Mouse (Mus musculus) layer of hippocampus, postnatal 36 days (tissue): ENCODE results near the gene Trim7. TPM values are rescaled to one million over a fixed set of nuclear protein-coding genes. Genes with fewer than 3 reads are reported as not detected.
"Not testable (repeated sequence)": the region's sequence is repeated elsewhere in the genome, so short reads cannot be mapped to it uniquely, and the experiment has no call there.

Source experiments
- DNase-seq, 2 experiments: peaks; one replicate each; pipeline ENCODE4 v3.0.0; 2022
- total RNA-seq, 2 experiments: library from RNA; stranded (reverse); gene quantifications; 2 replicates each; pipeline ENCODE4 v1.2.3; 2021

Trim7 gene
- total RNA-seq, 2 experiments from 2014 or later = 1.6 to 2.5 TPM

DNA sequence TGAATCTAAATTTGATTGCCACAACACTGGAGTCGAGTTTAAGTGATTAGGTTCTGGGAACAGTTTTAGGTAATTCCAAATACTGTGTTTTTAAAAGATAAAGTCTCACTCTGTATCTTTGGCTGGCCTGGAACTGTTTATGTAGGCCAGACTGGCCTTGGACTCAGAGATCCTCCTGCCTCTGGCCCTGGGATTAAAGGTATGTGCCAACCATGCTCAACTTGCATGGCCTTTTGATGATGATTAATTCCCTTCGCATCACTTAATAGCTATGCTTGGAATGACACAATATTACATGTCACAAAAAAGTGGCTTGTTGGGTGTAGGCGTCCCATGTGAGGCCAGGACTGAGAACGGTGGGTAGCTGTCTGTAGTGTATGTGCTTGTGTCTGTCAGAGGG, 26.2 kb downstream of the Trim7 start:
- DNase-seq = no peak

DNA sequence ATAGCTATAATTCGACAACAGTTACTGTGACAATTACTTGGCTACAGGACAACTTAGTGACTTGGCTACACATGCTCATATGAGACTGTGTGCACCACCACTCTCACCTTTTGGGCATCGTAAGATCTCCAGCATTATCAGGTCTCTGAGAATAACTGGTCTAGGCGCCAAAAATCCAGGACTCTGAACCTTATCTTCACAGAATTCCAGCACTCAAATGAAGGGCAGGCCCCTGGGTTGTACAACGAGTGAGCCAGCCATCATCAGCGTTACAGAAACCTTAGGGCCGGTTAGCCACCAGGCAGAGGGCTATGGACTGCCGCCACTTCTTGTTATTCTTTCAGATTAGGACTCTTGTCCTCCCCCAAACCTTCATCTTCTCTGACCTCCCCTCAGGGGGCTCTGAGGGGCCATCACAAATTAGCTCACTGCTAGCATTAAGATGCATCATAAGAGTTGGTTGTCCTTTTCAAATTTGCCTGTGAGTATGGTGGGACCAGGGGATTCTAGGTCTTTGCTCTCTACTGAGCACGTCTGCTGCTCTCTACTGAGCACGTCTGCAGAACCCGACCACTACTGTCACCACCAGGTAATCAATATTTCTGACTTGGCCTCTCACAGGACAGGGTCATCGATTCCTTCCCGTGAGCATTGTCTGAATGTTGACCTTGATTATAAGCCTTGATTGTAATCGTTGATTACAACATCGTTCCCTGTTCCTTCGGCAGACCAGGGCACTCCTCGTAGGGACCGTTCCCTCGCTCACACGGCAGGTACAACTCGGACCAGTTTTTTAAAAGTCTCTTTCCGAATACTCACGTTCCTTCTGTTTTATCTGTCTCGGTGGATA, 26.9 kb downstream of the Trim7 start:
- DNase-seq = no peak

DNA sequence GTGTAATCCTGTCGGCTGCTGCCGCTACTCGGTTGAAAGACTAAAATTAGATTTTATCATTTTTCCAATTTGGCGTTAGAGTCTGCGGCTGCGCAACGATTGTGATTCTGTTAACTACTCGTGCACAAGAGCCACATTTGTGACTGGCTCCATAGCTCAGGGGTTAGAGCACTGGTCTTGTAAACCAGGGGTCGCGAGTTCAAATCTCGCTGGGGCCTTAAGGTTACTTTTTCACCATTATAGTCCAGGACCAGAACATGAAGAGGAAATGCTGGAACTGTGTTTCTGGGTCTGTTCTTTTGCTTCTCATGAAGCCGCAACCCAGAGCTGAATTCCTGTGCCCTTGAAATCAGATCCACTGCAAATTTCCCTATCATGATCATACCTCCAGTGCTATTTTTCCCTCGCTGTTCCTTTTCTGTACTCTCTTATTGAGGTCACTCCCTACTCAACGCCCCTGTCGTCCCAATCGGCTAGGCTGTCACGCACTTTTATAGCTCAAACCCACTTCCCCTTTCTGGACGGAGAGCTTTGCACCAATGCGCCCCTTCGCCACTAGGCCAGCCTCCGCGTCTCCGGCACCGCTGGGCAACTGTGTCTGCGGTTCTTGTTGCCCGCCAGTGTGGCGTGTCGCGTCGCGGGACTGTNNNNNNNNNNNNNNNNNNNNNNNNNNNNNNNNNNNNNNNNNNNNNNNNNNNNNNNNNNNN, 27.7 kb downstream of the Trim7 start:
- peak; percentile 93 to 98 for DNase-seq

DNA sequence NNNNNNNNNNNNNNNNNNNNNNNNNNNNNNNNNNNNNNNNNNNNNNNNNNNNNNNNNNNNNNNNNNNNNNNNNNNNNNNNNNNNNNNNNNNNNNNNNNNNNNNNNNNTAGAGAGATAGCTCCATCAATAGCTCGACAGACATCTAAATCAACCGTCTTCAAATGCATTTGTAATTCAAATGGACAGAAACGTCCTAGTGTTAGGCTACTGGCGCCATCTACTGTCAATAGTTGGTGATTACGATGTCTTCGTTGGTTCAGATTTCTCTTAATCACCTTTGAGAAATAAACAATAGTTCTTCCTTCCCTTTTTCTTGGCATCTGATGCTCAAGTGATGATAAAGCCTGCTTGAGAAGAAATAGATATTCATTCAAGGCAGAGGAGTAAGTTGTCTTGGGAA, 33.1 kb downstream of the Trim7 start:
- no peak for DNase-seq

DNA sequence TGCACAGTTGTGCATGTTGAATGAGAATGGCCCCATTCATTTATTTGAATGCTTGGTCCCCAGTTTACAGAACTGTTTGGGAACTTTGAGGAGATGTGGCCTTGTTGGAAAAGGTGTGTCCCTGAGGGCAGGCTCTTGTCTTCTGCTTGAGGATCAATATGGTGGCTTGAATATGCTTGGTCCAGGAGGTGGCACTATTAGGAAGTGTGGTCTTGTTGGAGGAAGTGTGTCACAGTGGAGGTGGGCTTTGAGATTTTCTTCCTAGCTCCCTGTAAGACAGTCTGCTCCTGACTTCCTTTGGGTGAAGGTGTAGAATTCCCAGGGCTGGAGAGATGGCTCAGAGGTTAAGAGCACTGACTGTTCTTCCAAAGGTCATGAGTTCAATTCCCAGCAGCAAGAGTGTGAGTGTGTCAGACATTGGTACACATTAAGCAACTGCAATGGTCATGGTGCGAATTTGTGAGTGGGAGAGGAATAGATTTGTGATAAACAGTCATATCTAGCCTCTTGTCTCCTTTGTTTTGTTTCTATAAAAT, 36.9 kb downstream of the Trim7 start:
- no peak for DNase-seq

DNA sequence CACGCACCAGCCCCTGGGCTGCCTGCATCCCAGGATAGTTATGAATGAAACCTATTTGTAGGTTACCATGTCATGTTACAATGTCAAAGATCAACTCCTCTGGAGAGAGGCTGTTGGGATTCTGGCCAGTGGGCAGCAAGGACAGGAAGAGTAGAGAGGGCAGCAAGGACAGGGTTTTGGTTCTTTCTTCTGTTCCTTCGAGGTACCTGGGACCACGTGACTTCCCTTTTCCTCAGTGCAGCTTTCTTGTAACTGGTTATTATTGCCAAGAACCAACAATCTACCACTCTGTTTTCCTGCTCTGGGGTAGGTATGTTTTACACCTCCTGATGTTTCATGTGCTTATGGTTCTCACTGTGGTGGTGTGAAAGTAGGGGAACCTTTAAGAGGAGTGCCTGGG, 37.9 kb downstream of the Trim7 start:
- no peak for DNase-seq

DNA sequence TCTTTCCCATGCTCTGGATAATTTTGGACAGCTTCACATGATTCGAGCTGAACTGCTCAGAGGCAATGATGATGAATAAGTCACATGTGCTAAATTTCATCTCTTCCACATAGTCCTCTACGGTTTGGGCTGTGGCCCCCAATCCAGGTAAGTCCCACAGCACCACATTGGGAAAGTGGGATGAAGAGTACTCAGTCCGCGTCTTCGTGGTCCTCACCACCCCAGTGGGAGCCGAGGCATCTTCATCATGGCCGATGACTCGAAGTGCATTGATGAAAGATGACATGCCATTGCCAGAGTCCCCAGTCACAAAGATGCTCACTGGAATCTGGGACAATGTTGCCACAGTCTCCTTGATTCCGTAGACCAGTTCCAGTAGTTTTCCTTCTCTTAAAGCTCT, 40.5 kb downstream of the Trim7 start:
- DNase-seq = no peak

DNA sequence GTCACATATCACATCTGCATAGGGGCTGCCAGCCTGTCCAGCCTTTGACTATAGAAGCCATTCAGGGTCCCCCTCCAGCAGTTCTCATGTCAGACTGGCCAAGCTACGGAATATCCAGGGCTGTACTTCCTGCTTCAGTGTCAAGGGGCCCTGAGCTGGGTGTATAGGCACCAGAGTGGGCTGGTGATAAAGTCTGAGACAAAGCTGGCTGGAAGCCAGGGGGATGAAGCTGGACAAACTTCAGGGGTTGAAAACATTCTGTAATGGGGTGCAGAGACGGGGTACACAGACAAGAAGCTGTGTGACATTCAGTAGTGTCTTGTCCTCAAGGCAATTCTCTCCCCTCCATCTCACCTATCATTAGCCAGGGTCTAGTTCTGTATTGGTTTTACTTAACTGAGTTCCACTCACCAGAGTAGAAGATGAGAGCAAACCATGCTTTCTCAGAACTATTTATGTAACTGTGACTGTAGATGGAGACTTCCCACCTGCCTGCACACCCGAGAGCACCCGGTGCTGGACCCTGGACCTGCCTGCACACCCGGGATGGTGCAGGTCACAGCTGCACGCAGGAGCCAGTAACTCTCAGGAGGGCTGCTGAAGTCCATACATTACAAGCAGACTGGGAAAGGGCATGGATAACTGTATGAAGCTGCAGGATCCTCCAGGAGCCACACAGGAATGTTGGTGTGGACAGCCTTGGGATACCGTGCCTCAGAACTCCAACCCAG, 43.6 kb downstream of the Trim7 start:
- no peak for DNase-seq

DNA sequence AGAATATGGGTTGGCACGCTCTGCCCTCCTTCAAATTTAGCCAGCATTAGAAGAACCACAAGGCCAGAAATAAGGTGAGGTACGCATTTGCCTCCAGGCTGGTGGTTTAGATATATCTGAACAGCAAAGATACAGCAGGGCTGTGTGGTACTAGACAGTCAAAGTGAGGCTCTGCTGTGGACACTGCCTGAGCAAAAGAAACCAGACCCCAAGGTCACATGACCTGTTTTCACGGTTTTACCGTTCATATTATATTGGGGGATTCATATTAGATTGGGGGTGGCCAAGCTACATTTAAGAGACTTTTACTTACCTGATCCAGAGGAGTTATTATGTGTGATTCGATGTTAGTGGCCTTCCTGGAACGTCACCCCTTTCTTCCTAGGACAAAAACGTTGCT, 44.8 kb downstream of the Trim7 start:
- DNase-seq = no peak

DNA sequence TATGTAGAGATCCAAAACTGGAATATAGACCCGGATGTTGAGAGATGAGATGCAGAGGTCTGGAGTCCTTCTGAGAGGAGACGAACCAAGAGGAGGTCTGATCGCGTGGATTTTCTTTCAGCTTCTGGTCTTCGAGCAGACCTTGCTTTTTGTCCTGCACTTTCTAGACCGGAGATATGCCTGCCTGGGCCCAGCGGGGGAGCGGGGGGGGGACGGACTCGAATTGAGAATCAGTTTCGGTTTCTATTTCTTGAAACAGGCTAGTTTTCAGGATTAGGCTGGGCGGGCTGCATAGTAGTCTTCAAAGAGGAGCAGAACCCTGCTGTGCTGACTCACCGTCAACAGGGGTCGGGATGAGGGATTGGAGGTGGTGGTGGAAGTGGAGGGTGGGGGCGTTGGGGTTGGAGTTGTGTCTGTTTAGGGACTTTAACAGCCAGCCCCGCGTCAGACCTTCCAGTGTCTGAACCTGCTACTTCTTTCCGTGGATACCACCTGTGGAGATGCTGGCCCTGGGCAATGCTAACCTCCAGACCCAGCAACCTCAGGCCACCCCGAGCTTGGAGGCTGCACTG, 45.3 kb downstream of the Trim7 start, which contains the start of gene Irgm1:
Gene Irgm1 (minus strand): TSS at position 483 of the 572 bp plus-strand sequence.
- DNase-seq = peak in 1 of 2 experiments; percentile 33

DNA sequence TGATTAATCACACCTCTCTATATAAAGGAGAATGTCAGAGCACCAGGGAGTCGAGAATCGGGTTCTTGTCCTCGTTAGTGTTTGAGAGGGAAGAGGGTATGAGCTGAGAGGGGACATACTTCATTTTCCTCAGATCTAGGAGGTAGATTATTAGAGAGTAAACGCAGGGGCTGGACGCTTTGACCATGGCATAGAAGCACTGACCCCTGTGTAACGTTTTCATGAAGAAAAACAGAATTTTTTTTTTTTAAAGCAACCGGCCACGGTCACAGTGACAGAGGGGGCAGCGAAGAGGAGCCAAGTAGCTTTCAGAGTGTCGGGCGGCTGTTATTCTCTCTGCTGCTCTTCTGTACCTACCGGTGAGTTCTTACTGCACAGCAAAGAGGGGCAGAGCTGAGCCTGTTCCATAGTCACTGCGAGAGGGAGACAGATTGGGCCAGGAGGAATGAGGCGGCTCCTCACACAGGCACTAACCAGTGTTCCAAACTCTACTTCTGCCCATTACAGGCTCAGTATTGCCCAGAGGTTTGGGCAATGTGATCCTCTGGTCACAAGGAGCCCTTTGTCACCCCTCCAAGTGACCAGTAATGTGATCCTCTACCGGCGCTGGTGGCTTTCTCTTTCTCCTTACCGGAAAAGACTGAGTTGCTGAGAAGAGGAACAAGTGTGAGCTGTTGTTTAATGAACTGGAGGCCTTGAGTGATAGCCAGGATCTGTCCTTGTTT, 46.0 kb downstream of the Trim7 start:
- DNase-seq = peak; percentile 31 to 41

DNA sequence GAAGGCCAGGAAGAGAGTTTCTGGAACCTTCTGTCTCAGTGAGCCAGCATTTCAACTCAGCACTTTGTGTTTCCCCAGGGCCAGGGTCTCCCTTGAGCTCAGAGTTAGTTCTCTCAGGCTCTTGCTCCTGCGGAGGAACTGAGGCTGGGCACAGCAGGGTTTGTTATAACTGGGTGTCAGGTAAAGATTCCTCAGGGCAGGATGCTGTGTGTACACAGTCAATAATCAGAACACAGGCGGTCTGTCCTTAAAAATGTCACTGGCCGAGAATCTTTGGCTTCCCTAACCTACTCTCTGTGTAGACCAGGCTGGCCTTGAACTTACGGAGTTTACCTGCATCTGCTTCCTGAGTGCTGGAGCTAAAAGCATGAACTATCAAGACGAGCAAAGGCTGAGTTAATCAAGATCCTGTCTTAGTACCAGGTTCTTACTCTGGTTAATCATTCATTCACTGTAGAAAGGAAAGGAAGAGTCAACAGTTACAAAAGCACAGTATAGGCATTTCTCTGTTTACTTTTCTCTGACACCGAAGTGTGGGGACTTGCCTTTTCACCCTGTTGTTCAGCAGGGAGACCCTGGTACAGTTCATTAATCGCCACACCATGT, 46.9 kb downstream of the Trim7 start:
- DNase-seq = no peak

DNA sequence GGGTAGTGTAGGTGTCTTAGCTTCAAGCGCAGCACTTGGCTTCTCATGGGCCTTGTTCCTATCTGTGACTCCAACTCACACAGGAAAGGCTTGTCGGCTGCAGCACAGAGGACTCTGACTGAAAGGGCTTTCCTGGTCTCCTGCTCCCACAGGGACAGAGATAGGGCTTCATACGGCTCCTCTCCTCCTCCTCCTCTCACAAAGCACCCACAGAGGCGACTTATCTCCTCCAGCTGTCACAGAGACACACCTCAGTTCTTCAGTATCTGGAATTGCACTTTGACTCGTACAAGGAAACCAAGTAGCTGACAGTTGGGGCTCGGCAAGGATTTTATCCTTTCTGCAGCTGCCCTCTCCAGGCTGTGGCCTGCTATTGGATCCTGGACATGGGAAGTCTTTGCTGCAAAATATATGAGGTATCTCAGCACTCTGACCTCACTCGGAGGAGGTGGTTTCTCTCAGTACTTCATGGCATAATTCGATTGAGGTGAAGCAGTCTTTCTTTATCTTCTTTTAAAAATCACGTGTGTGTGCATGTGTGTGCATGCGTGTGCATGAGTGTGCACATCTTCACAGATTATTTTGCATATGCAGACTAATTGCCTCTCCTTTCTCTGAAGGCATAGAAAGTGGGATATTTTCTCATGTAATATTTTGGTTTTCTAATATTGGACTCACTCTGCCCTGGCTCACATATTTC, 47.8 kb downstream of the Trim7 start:
- no peak for DNase-seq

DNA sequence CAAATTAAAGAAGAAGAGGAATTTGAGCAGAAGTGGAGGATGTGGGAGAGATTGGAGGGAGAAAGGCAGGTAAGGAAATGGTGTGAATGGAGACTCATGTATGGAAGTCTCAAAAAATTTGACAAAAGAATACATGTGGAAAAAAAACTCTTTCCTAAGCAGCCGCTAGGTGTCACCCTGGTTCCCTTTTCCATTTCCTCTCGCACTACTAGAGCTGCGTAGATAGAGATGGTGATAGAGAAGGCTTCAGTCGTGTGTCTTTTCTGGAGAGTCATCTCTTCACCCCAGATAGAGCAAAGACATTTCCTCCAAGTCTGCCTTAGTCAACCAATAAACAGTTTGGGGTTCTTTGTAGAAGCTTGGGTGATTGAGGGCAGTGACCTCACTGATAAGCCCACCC, 48.5 kb downstream of the Trim7 start:
- DNase-seq = no peak

DNA sequence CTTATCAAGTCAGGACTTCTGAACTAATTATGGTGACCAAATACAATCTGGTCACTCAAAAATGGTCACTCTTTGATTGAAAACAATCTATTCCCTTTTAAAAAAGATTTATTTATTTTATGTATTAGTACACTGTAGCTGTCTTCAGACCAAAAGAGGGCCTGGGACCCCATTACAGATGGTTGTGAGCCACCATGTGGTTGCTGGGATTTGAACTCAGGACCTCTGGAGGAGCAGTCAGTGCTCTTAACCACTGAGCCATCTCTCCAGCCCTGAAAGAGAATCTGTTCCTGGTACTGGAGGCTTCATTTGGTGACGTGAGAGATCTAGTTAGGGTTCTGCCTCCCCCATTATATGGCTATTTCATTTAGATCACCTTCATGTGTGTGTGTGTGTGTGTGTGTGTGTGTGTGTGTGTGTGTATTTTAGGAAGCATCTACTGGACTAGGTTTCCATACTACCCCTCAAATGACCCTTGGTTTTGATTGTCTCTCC, 49.5 kb downstream of the Trim7 start:
- DNase-seq = not testable (repeated sequence)

DNA sequence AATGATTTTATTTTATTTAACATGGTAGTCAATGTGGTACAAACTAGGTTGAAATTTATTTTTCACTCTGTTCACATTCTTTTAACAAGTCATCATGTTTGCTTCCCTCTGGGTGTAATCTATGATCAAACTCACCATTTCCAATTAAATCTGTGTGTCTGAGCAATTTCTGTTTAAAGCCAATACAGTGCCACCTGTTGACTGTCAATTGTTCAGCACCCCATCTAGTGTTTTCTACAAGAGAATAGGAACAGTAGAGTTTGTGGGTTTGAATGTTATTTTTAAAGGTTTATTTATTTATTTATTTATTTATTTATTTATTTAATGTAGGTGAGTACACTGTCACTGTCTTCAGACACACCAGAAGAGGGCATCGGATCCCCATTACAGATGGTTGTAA, 50.7 kb downstream of the Trim7 start:
- no peak for DNase-seq

DNA sequence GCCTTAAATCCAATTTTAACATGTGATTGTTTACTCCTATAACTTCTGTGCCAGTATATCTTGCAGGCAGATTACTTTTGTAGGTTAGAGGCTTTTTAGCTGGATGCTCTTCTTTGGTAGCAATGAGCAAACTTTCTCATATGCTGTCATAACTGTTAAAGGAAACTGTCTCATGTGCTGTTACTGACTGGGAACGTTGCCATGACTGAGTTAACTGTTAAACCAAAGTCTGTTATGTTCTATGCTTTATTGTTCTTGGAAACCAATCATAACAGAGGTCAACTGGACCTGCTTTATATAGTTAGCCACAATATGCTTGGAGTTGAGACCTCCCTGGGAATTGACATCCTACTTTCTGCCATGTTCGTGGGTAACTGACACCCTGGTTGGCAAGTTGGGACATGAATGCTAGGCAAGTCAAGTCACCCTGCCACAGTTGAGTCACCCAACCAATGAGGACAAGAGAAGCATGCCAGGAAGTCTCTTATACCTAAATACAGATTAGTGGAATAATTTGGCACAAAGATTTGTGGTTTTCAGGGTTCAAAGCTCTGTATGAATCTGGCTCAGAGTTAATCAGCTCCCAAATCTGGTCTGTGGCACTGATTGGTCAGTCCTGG, 73.0 kb downstream of the Trim7 start:
- DNase-seq = no peak

DNA sequence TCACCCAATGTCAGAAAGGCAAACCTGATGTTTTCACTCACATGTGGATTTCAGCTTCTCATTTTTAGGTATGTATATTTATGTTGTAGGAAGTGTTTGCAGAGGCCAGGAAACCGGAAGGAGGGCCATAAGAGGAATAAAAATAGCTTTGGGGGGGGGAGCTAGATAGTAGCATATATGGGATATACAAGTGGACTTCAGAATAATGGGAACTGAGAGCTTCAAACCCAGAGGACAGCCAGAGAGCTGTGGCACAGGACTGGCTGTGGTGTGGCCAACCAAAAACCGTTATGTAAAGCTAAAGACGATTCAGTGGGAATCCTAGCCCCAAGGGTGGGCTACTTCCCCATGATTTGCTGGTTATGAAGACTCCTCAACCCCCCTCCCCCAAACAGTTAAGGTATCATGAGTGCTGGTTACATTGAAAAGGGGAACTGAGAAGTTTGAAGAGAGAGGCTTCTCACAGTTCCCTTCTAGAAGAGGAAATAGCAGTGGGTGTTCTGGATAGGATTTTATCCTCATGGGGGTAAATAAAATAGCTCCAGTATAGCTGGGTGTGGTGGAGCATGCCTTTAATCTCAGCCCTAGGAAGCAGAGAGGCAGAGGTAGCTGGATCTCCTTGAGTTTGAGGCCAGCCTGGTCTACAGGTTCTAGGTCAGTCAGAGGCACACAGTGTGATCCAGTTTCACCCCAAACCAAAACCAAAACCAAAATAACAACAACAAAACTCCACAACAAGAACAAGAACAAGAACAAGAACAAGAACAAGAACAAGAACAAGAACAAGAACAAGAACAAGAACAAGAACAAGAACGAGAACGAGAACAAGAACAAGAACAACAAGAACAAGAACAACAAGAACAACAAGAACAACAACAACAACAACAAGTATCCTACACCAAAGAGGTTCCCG, 75.0 kb downstream of the Trim7 start:
- not testable (repeated sequence) for DNase-seq

DNA sequence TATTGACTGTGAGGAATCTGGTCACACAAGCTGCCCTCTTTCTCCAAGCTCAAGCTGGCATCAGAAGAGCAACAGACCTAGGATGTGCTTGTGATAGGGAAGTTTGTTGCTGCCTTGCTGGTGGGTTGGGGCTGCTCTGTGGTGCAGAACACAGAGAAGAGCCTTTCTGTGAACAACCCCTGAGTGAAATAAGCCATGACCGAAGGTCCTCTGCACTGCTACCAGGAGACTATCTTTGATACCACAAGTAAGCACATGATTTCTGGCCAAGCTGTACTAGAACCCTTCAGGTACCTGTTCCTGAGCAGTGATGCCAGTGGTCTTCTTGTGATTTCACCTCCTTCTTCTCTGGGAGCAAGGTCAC, 75.6 kb downstream of the Trim7 start:
- not testable (repeated sequence) for DNase-seq
